Mouse (Mus musculus) stomach, postnatal 0 days (tissue): ENCODE results near the gene Nppa.

Experiments used
- CTCF ChIP-seq: IDR thresholded peaks from 2 replicates; pipeline ENCODE4 v1.5.1; 2016; ENCODE audit warnings: antibody characterized with exemption, low read depth, mild to moderate bottlenecking, moderate library complexity
- EP300 ChIP-seq: optimal IDR thresholded peaks from 2 replicates; pipeline ENCODE3; 2016; ENCODE audit warnings: antibody characterized with exemption

- TF ChIP-seq CTCF (no peak), EP300 (no peak)
Observed at GRCm38 (mm10) chr4:147985205-147986132, 15.1 kb upstream of the Nppa start, which contains the start of gene Nppb.
